Mouse (Mus musculus) forebrain, embryonic 13.5 days (tissue): ENCODE measurements at regions not wholly inside any gene's neighbourhood (a gene's known extent, or its start where the extent isn't known, plus 50 kb on each side); places are given as distances from the start of the nearest gene placed in this dataset.
A peak's percentile ranks its signal among the peaks of the same experiment; 100 is the strongest.

ENCODE experiments used
- ATAC-seq: fragments of 200-750 bp; cut with Nextera tagmentation; 2 replicates; pipeline ENCODE4 v1.8.0; 2017
- H3K27ac ChIP-seq: fragments of 300-500 bp; sonication (generic); 2 replicates; pipeline ENCODE4 v1.5.1; 2015; ENCODE audit warnings: inconsistent platforms, mild to moderate bottlenecking, moderate library complexity
- H3K27me3 ChIP-seq: fragments of 300-500 bp; sonication (generic); 2 replicates; pipeline ENCODE4 v1.6.1; 2015; ENCODE audit warnings: mild to moderate bottlenecking, inconsistent platforms
- H3K36me3 ChIP-seq: fragments of 300-500 bp; sonication (generic); 2 replicates; pipeline ENCODE4 v1.6.1; 2015; ENCODE audit warnings: mild to moderate bottlenecking, inconsistent platforms; ENCODE audit not compliant: poor library complexity, severe bottlenecking
- H3K4me1 ChIP-seq: fragments of 300-500 bp; sonication (generic); 2 replicates; pipeline ENCODE4 v1.6.1; 2015; ENCODE audit warnings: inconsistent platforms
- H3K4me2 ChIP-seq: fragments of 300-500 bp; sonication (generic); 2 replicates; pipeline ENCODE4 v1.6.1; 2015; ENCODE audit warnings: inconsistent platforms, mild to moderate bottlenecking, moderate library complexity
- H3K4me3 ChIP-seq: fragments of 300-500 bp; sonication (generic); 2 replicates; pipeline ENCODE4 v1.5.1; 2015; ENCODE audit warnings: mild to moderate bottlenecking, inconsistent platforms
- H3K9ac ChIP-seq: fragments of 300-500 bp; sonication (generic); 2 replicates; pipeline ENCODE4 v1.6.1; 2015; ENCODE audit warnings: mild to moderate bottlenecking, inconsistent platforms
- H3K9me3 ChIP-seq: fragments of 300-500 bp; sonication (generic); replicated peaks from 2 replicates; pipeline ENCODE4 v1.6.1; 2016; ENCODE audit warnings: inconsistent platforms
- WGBS: fragments of 180-500 bp; shearing (Covaris S2); methylation state at CpG from one replicate; pipeline ENCODE4 v1.1.7; 2015; 5-methylcytosine and 5-hydroxymethylcytosine counted together

DNA sequence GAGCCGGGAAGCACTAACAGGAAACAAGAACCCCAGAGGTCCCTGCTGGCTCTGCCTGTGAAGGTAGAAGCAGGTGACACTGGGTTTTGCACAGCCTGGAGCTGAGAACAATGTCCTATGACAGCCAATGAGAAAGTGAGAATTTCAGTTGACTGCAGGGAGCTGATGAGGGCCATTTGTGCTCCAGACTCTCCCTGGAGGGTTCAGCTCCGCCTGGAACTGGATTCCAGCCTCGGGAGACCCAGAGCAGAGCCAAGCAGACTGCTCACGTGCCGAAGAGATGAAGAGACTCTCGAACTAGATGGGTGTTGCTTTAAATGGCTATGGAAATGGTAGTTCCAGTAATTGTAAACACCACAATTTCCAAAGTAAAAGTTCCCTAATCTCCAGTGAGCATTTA, 93.5 kb downstream of the Cand1 start:
- no peak overlapping the region for H3K4me2 ChIP-seq
- H3K27me3 ChIP-seq = no peaks in the 10 kb centered on the region
- 87% methylated on average over 6 of the region's 6 CpGs for WGBS
- H3K4me3 ChIP-seq = no peak overlapping the region
- no peak overlapping the region for H3K27ac ChIP-seq
- no peaks in the 10 kb centered on the region for H3K36me3 ChIP-seq
- H3K4me1 ChIP-seq = no peaks in the 10 kb centered on the region
- no peaks in the 10 kb centered on the region; the same call in 1 of the 2 replicates for H3K9me3 ChIP-seq
- H3K9ac ChIP-seq = no peak overlapping the region
- no peak for ATAC-seq

DNA sequence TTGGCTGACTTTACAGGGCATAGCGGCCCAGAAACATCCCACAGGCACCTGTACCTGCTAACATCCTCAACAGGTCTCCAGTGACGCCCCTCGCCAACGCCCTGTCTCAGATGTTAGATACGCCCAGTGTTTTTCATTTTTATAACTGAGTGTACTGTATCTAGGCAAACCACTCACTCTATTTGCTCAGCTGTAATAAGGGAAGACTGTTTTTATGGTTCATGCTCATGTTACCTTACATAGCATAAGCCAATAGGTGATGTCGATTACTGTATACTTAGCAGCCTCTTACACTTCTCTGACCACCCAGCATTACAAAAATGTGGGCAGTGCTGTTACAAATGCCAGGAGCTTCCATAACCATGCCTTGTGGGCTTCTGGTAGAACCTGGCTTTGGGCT, 97.0 kb downstream of the Cand1 start:
- 96% methylated on average over 6 of the region's 6 CpGs for WGBS
- no peak for ATAC-seq
- H3K9me3 ChIP-seq = no peaks in the 10 kb centered on the region; the same call in 1 of the 2 replicates

DNA sequence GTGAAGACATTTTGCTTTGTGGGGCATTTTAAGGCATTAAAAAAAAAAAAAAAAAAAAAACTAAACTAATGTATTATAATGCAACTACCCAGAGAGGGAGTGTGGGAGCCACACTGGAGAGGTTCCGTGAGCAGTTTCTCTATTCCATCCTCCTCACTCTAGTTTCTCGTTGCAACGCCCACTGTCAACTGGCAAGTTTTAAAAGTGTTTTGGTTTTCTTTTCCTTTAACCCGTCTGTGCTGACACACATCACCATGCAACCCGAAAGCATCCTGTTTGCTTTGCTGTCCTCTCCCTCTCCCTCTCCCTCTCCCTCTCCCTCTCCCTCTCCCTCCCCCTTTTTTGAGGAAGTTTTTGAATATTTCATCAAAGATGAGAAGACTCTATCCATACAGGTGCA, 97.5 kb downstream of the Cand1 start:
- H3K36me3 ChIP-seq = no peaks in the 10 kb centered on the region
- H3K4me1 ChIP-seq = no peaks in the 10 kb centered on the region
- H3K9ac ChIP-seq = no peak overlapping the region
- no peak overlapping the region for H3K27ac ChIP-seq
- ATAC-seq = no peak
- H3K27me3 ChIP-seq = no peaks in the 10 kb centered on the region
- WGBS = 87% methylated on average over 5 of the region's 5 CpGs
- H3K4me2 ChIP-seq = no peak overlapping the region
- no peak overlapping the region for H3K4me3 ChIP-seq
- no peaks in the 10 kb centered on the region; the same call in 1 of the 2 replicates for H3K9me3 ChIP-seq

More for the DNA sequence above, 97.0 kb downstream of the Cand1 start:
- H3K27me3 ChIP-seq = no peaks in the 10 kb centered on the region
- H3K4me1 ChIP-seq = no peaks in the 10 kb centered on the region
- no peak overlapping the region for H3K27ac ChIP-seq
- H3K4me2 ChIP-seq = no peak overlapping the region
- no peaks in the 10 kb centered on the region for H3K36me3 ChIP-seq
- no peak overlapping the region for H3K4me3 ChIP-seq
- H3K9ac ChIP-seq = no peak overlapping the region

DNA sequence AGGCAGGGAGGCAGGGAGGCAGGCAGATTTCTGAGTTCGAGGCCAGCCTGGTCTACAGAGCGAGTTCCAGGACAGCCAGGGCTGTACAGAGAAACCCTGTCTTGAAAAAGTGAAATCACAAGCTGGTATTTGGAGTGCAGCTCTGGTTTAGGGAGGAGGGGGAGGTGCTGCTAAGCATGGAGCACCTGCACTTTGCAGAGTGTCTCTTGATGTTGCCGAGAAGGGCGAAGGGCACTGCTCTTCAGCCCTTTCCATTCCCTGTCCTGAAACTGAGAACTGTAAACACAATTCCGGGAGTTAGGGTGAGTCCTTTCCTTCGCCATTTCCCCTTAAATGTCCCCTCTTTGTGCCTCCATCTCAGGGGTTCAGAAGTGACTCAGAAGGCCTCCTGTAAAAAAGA, 101.6 kb downstream of the Cand1 start:
- Histone ChIP-seq H3K9me3 (no peaks in the 10 kb centered on the region; the same call in 1 of the 2 replicates), H3K36me3 (no peaks in the 10 kb centered on the region), H3K4me2 (no peak overlapping the region), H3K27ac (no peak overlapping the region), H3K27me3 (no peaks in the 10 kb centered on the region), H3K4me1 (no peaks in the 10 kb centered on the region), H3K4me3 (no peak overlapping the region), H3K9ac (no peak overlapping the region)
- ATAC-seq = no peak
- WGBS = 75% methylated on average over 6 of the region's 6 CpGs

DNA sequence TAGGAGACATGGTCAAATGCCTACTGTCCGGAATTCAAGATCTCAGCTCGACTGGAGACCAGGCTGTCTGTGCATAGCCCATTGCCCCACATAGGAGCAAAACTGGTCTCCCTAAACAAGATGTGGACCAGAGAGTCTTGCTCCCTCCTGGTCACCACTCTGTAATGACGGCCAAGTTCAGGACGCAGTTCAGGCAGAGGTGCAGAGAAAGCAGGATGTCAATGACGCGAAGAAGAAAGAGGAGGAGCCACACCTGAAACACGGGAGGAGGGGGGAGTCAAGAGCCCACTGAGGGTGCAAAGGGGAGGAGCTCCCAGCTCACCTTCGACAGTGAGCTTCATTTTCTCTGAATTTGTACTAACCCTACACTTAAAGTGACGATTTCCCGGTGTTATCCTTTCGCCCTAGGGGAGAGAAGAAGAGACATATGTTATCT, 104.3 kb downstream of the Cand1 start:
- Histone ChIP-seq H3K9ac (no peak overlapping the region), H3K4me2 (no peak overlapping the region), H3K36me3 (no peaks in the 10 kb centered on the region), H3K27me3 (no peaks in the 10 kb centered on the region), H3K4me1 (no peaks in the 10 kb centered on the region), H3K27ac (no peak overlapping the region), H3K9me3 (no peaks in the 10 kb centered on the region), H3K4me3 (no peak overlapping the region)
- 70% methylated on average over 11 of the region's 11 CpGs for WGBS
- no peak for ATAC-seq

DNA sequence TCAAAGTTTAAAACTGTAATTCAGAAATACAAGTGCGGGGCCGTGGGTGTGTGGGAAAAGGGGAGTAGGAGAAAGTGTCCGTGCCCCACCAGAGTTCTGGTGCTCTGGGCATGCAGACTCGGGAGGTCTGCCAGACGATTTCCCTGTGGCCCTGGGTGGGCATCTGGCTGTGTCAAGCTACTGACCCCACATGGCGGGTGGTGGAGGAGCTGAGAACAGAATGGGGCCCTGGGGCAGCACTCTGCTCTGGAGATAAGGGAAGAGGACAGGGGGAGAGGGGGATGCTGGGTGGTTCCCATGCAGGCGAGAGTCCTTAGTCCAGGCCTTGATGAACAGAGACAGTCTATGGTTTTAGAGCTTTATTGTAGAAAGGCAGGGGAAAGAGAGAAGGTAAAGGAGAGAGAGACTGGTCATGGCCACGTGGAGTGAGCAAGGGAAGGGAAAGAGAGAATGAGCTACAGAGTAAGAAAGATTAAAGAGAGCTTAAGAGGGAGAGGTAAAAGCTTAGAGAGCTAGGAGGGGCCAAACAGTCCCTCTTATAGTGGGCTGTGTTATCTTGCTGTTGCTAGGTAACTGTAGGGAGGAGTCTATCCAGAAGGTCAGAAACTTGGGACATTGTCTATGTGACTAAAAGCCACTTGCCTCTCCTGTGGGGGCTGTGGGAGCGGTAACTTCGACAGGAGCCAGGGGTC, 104.9 kb downstream of the Cand1 start:
- WGBS = 62% methylated on average over 10 of the region's 10 CpGs
- H3K9ac ChIP-seq = no peak overlapping the region

DNA sequence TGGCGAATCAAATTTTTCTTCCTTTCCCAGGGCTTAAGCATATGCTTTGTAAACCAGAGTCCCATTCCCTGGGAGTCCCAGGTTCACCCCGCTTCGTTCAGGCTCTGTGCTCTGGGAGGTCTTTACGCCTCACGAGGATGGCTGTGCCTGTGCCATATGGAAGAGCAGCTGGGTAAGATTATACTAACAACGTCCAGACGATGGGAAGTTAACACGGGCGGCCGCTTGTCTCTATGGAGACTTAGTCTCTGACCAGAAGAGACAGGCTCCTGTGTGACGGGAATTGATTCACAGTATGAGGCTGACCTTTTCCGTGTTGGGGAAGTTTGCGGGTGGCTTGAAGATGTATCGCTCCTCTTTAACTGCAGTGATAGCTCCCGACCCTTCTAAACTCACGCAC, 107.9 kb downstream of the Cand1 start:
- peak overlapping the region; percentile 24 for H3K4me2 ChIP-seq
- peak; percentile 72 for ATAC-seq
- 54% methylated on average over 16 of the region's 16 CpGs for WGBS

More for the DNA sequence above, 104.9 kb downstream of the Cand1 start:
- Histone ChIP-seq H3K4me1 (no peaks in the 10 kb centered on the region), H3K27ac (no peak overlapping the region), H3K4me3 (no peak overlapping the region), H3K9me3 (no peaks in the 10 kb centered on the region), H3K36me3 (no peaks in the 10 kb centered on the region), H3K27me3 (no peaks in the 10 kb centered on the region), H3K4me2 (no peak overlapping the region)
- no peak for ATAC-seq

DNA sequence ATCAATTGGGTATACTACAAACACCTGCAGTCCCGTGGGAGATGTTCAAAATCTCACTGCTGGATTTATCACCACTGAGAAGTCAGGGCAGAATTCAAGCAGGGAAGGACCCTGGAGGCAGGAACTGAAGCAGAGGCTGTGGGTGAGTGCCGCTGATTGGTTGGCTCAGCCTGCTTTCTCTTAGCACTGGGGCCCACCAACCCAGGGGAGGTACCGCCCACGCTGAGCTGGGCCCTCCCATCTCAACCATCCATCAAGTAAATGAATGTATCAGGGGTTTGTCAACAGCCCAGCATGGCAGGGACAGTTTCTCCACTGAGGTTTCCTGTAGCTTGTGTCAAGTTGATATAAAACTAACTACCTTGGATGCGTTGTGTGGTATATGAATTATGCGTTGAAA, 109.2 kb downstream of the Cand1 start:
- 86% methylated on average over 6 of the region's 6 CpGs for WGBS
- H3K4me1 ChIP-seq = no peaks in the 10 kb centered on the region
- no peak overlapping the region for H3K4me3 ChIP-seq
- H3K27me3 ChIP-seq = no peaks in the 10 kb centered on the region
- no peaks in the 10 kb centered on the region for H3K9me3 ChIP-seq
- no peak for ATAC-seq
- no peak overlapping the region for H3K27ac ChIP-seq
- H3K36me3 ChIP-seq = no peaks in the 10 kb centered on the region
- no peak overlapping the region for H3K4me2 ChIP-seq
- no peak overlapping the region for H3K9ac ChIP-seq

More for the DNA sequence above, 107.9 kb downstream of the Cand1 start:
- H3K9ac ChIP-seq = no peak overlapping the region
- no peaks in the 10 kb centered on the region for H3K36me3 ChIP-seq
- H3K4me1 ChIP-seq = no peaks in the 10 kb centered on the region
- no peaks in the 10 kb centered on the region for H3K9me3 ChIP-seq
- no peak overlapping the region for H3K4me3 ChIP-seq
- H3K27me3 ChIP-seq = no peaks in the 10 kb centered on the region
- H3K27ac ChIP-seq = peak overlapping the region; percentile 6; the same call in 1 of the 2 replicates

DNA sequence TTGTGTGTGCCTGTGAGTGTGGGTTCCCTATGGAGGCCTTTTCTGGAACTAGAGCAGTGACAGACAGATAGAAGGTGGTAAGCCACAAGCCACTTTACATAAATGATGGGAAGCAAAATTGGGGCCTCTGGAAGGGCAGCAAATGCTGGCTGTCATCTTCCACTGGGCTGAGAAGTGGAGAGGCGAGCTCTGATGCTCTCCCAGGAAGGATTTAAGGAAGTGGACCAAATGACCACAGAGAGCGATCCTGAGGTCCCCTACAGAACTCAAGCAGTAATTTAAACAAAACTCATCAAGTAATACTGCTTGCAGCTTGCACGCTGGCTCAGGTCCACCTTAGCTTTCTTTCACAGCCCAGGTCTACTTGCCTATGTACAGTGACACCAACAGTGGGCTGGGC, 111.8 kb downstream of the Cand1 start:
- Histone ChIP-seq H3K27me3 (no peaks in the 10 kb centered on the region), H3K4me3 (no peak overlapping the region), H3K4me1 (no peaks in the 10 kb centered on the region), H3K36me3 (no peaks in the 10 kb centered on the region), H3K9me3 (no peaks in the 10 kb centered on the region), H3K27ac (no peak overlapping the region), H3K4me2 (no peak overlapping the region), H3K9ac (no peak overlapping the region)
- WGBS = 90% methylated on average over 3 of the region's 3 CpGs
- no peak for ATAC-seq

DNA sequence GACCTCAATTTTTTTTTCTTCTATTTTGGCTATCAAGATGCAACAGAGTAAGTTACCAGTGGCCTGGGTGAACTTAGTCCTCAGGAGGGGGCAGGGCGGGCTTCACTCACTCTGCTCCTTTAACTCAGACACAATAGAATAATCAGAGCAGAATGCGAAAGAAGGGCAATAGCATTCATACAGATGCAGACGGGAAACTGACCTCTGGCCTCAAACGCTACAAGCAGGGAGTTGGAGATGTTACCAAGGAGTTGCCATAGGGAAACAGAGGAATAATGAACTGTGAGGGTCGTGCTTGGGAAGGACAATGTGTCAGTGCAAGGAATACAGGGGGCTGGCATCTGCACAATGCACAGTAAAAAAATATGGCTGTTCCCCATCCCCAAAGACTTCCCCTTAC, 116.3 kb downstream of the Cand1 start:
- no peaks in the 10 kb centered on the region for H3K36me3 ChIP-seq
- no peak overlapping the region for H3K9ac ChIP-seq
- no peaks in the 10 kb centered on the region for H3K27me3 ChIP-seq
- H3K4me2 ChIP-seq = no peak overlapping the region
- no peak overlapping the region for H3K4me3 ChIP-seq
- ATAC-seq = no peak
- no peaks in the 10 kb centered on the region for H3K4me1 ChIP-seq
- 46% methylated on average over 5 of the region's 5 CpGs for WGBS
- no peak overlapping the region for H3K27ac ChIP-seq
- H3K9me3 ChIP-seq = no peaks in the 10 kb centered on the region

DNA sequence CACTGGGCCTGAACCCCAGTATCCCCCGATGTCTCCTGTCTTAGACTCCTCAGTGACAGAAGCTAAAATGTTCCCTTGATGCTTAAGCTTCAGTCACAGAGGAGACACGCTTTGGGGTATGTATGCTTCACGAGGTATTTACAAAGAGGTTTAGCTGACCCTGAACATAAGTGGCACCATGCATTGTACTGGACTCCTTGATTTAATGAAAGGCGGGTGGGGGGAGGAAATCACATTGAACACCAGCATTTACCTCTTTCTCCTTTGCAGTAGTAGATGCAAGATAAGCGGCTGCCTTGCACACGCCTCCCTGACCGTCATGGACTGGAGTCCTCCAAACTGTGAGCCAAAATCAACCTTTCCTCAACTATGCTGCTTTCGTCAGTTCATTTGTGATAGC, 117.5 kb downstream of the Cand1 start:
- no peak overlapping the region for H3K4me2 ChIP-seq
- ATAC-seq = no peak
- no peaks in the 10 kb centered on the region for H3K36me3 ChIP-seq
- H3K9ac ChIP-seq = no peak overlapping the region
- no peaks in the 10 kb centered on the region for H3K4me1 ChIP-seq
- H3K27me3 ChIP-seq = no peaks in the 10 kb centered on the region
- no peak overlapping the region for H3K27ac ChIP-seq
- H3K4me3 ChIP-seq = no peak overlapping the region
- H3K9me3 ChIP-seq = no peaks in the 10 kb centered on the region
- 87% methylated on average over 8 of the region's 8 CpGs for WGBS

DNA sequence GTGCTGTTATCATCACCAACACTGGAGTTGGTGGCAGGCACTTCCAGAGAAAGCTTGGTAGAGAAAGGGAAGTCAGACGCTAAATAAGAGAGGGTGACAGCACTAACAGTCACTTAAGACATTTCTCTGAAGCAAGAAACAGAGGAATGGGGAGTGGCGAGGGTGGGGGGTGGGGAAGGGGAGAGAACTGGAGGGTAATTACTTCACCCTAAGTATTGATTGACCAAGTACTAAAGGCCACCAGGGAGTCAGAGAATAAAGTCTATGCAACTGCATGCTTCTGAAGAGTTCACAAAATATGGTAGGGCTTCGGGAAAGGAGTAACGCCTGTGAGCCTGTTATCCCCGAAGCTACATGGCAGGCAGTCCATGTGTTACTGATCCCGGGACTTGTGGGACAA, 118.3 kb downstream of the Cand1 start:
- no peak overlapping the region for H3K4me3 ChIP-seq
- no peak overlapping the region for H3K27ac ChIP-seq
- H3K4me2 ChIP-seq = no peak overlapping the region
- H3K9ac ChIP-seq = no peak overlapping the region
- H3K4me1 ChIP-seq = no peaks in the 10 kb centered on the region
- H3K27me3 ChIP-seq = no peaks in the 10 kb centered on the region
- WGBS = 83% methylated on average over 6 of the region's 6 CpGs
- H3K36me3 ChIP-seq = no peaks in the 10 kb centered on the region
- no peaks in the 10 kb centered on the region for H3K9me3 ChIP-seq
- no peak for ATAC-seq

DNA sequence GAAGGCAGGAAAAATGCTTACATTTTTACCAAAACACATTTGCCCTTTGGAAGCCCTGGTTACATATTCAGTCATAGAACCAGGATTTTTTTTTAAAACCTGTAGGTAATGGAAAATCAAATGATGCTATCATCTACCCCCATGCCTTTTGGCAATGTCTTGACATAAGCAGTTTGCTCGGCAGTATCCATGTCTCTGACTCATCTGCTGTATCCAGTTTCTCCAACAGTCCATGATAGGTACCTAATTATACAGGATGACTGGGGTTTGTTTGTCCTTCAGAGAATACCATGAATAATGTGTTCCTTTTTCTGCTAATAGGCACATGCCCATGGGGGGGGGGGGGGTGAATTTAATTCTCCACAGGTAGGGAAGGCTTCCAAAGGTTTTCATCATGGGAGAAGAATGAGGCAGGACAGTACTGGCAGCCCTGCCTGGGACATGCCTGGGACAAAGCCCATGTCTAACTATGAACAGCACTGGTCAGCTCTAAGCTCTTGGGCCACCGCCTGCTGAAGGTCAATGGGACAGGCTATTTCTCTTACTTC, 122.9 kb downstream of the Cand1 start:
- Histone ChIP-seq H3K27me3 (no peaks in the 10 kb centered on the region), H3K4me2 (no peak overlapping the region), H3K27ac (no peak overlapping the region), H3K36me3 (no peaks in the 10 kb centered on the region), H3K4me1 (no peaks in the 10 kb centered on the region), H3K9me3 (no peaks in the 10 kb centered on the region), H3K9ac (no peak overlapping the region), H3K4me3 (no peak overlapping the region)
- 61% methylated on average over 2 of the region's 2 CpGs for WGBS
- no peak for ATAC-seq
